Mouse (Mus musculus): Measurements from ENCODE around the gene Slc10a4. TPM values are rescaled to one million over a fixed set of nuclear protein-coding genes. Genes with fewer than 3 reads are reported as not detected.

Gene Slc10a4
- polyA plus RNA-seq, 1 experiment = 1.6 TPM

GRCm38 (mm10) chr5:73014745-73015144 is 8.1 kb downstream of the Slc10a4 start:
- 55% methylated on average over 9 of the region's 9 CpGs for WGBS
- Histone ChIP-seq H3K4me3 (ENCODE audit: low read depth, low read length) (no peak overlapping the region), H3K27ac (ENCODE audit: insufficient read depth, low read depth, low read length) (no peak overlapping the region), H3K4me1 (ENCODE audit: control insufficient read depth, insufficient read depth, insufficient read length, low read length) (0 out of 2 replicates have a peak, but pooled peaks cover 4% of the 10 kb centered on the region), H3K36me3 (ENCODE audit: control insufficient read depth, insufficient read depth, low read length) (no peaks in the 10 kb centered on the region), H3K27me3 (ENCODE audit: control insufficient read depth, insufficient read depth, low read length) (peaks cover 21% of the 10 kb centered on the region)
- TF ChIP-seq POLR2A (IDR thresholded peaks at IDR 0.05; ENCODE audit: low read depth, low read length) (no peak), CTCF (IDR thresholded peaks at IDR 0.05; ENCODE audit: extremely low read depth, insufficient read length, insufficient replicate concordance, low read depth, low read length) (no peak)

GRCm38 (mm10) chr5:73023801-73024200 is 17.1 kb downstream of the Slc10a4 start:
- H3K27ac ChIP-seq (ENCODE audit: insufficient read depth, low read depth, low read length) = no peak overlapping the region
- no peaks in the 10 kb centered on the region for H3K4me1 ChIP-seq (ENCODE audit: control insufficient read depth, insufficient read depth, insufficient read length, low read length)
- H3K4me3 ChIP-seq (ENCODE audit: low read depth, low read length) = no peak overlapping the region
- H3K27me3 ChIP-seq (ENCODE audit: control insufficient read depth, insufficient read depth, low read length) = no peaks in the 10 kb centered on the region
- WGBS = 95% methylated on average over 13 of the region's 13 CpGs
- TF ChIP-seq POLR2A (IDR thresholded peaks at IDR 0.05; ENCODE audit: low read depth, low read length) (no peak), CTCF (IDR thresholded peaks at IDR 0.05; ENCODE audit: extremely low read depth, insufficient read length, insufficient replicate concordance, low read depth, low read length) (no peak)
- peaks cover 51% of the 10 kb centered on the region for H3K36me3 ChIP-seq (ENCODE audit: control insufficient read depth, insufficient read depth, low read length)

DNA sequence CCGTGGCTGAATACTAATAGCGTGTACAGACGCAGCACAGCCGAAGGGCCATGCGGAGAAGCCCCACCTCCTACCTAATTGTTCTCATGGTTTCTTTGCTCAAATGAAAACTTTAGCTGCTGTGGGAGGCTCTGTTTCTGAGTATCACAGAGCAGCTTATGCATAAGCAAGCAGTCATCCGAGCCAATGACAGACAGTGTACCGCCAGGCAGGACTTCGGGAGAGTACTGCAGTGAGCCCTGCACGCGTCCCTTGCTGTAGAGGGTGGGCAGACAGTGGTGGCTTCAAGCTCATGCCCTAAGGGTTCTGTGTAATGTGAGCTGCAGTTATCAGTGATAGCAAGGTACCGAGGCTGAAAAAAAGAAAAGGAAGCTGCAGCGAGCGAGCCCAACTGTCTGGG is 22.0 kb downstream of the Slc10a4 start:
- Histone ChIP-seq H3K4me1 (ENCODE audit: control insufficient read depth, insufficient read depth, insufficient read length, low read length) (no peaks in the 10 kb centered on the region), H3K27me3 (ENCODE audit: control insufficient read depth, insufficient read depth, low read length) (no peaks in the 10 kb centered on the region), H3K4me3 (ENCODE audit: low read depth, low read length) (no peak overlapping the region), H3K27ac (ENCODE audit: insufficient read depth, low read depth, low read length) (no peak overlapping the region), H3K36me3 (ENCODE audit: control insufficient read depth, insufficient read depth, low read length) (peaks cover 74% of the 10 kb centered on the region)
- TF ChIP-seq POLR2A (IDR thresholded peaks at IDR 0.05; ENCODE audit: low read depth, low read length) (no peak), CTCF (IDR thresholded peaks at IDR 0.05; ENCODE audit: extremely low read depth, insufficient read length, insufficient replicate concordance, low read depth, low read length) (no peak)
- 91% methylated on average over 13 of the region's 13 CpGs for WGBS

- H3K36me3 ChIP-seq (ENCODE audit: control insufficient read depth, insufficient read depth, low read length) = peaks cover 76% of the 10 kb centered on the region
- H3K4me1 ChIP-seq (ENCODE audit: control insufficient read depth, insufficient read depth, insufficient read length, low read length) = no peaks in the 10 kb centered on the region
- no peaks in the 10 kb centered on the region for H3K27me3 ChIP-seq (ENCODE audit: control insufficient read depth, insufficient read depth, low read length)
- H3K27ac ChIP-seq (ENCODE audit: insufficient read depth, low read depth, low read length) = no peak overlapping the region
- H3K4me3 ChIP-seq (ENCODE audit: low read depth, low read length) = no peak overlapping the region
- TF ChIP-seq CTCF (IDR thresholded peaks at IDR 0.05; ENCODE audit: extremely low read depth, insufficient read length, insufficient replicate concordance, low read depth, low read length) (no peak), POLR2A (IDR thresholded peaks at IDR 0.05; ENCODE audit: low read depth, low read length) (no peak)
- WGBS = 89% methylated on average over 11 of the region's 11 CpGs
Observed at GRCm38 (mm10) chr5:73032481-73032880, 25.8 kb downstream of the Slc10a4 start.

GRCm38 (mm10) chr5:73044055-73044454 is 37.4 kb downstream of the Slc10a4 start:
- 99% methylated on average over 2 of the region's 2 CpGs for whole genome bisulfite sequencing
- peaks cover 53% of the 10 kb centered on the region for H3K36me3 ChIP-seq (ENCODE audit: control insufficient read depth, insufficient read depth, low read length)
- TF ChIP-seq CTCF (IDR thresholded peaks at IDR 0.05; ENCODE audit: extremely low read depth, insufficient read length, insufficient replicate concordance, low read depth, low read length) (no peak), POLR2A (IDR thresholded peaks at IDR 0.05; ENCODE audit: low read depth, low read length) (no peak)
- no peaks in the 10 kb centered on the region for H3K27me3 ChIP-seq (ENCODE audit: control insufficient read depth, insufficient read depth, low read length)
- H3K4me1 ChIP-seq (ENCODE audit: control insufficient read depth, insufficient read depth, insufficient read length, low read length) = no peaks in the 10 kb centered on the region
- no peak overlapping the region for H3K27ac ChIP-seq (ENCODE audit: insufficient read depth, low read depth, low read length)
- no peak overlapping the region for H3K4me3 ChIP-seq (ENCODE audit: low read depth, low read length)

DNA sequence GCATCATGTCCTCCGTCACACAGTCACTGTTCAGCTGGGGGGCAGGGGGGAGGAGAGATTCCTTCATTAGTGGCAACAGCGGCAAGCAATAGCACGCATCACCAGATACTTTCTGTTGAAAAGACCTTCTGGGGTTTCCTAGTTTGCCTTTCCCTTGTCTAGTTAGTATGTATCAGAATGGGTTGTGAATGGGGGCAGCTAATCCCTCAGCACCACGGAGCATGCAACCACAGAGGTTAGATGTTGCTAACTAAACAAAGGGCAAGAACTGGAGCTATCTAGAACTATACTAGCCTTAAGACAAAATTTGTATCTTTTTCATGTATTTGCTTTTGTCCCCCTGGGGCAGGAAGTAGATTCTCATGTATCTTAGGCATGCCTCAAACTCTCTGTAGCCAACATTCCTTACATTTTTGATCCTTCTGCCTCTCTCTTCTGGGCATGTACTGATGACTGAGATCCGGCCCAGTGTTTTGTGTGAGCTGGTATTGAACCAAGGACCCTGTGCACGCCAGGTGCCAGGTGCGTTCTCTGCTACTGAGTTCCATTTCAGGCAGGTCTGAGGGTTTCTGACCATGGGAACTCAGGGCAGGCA is 41.1 kb downstream of the Slc10a4 start:
- Histone ChIP-seq H3K4me1 (ENCODE audit: control insufficient read depth, insufficient read depth, insufficient read length, low read length) (no peaks in the 10 kb centered on the region), H3K27ac (ENCODE audit: insufficient read depth, low read depth, low read length) (no peak overlapping the region), H3K27me3 (ENCODE audit: control insufficient read depth, insufficient read depth, low read length) (no peaks in the 10 kb centered on the region), H3K4me3 (ENCODE audit: low read depth, low read length) (no peak overlapping the region), H3K36me3 (ENCODE audit: control insufficient read depth, insufficient read depth, low read length) (peaks cover 76% of the 10 kb centered on the region)
- TF ChIP-seq CTCF (IDR thresholded peaks at IDR 0.05; ENCODE audit: extremely low read depth, insufficient read length, insufficient replicate concordance, low read depth, low read length) = no peak
- TF ChIP-seq POLR2A (IDR thresholded peaks at IDR 0.05; ENCODE audit: low read depth, low read length) = no peak
- WGBS = 91% methylated on average over 7 of the region's 7 CpGs

DNA sequence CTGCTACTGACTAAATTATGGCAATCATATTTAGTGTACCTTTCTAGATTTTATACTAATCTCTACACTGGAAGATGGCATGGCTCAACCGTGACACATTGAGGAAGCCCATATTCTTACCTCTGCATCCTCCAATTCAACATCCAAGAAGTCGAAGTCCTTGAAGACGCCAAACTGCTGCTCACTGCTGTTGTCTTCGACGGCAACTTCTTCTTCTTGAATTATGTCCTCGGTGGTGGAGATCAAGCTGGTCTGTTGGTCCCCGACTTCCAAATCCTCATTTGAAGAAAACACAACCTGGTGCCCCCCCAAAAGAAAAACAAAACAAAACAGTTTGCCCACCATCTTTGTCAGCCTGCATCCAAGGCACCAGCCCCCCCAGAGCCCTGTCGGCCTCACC is 47.2 kb downstream of the Slc10a4 start:
- TF ChIP-seq POLR2A (IDR thresholded peaks at IDR 0.05; ENCODE audit: low read depth, low read length) = no peak
- TF ChIP-seq CTCF (IDR thresholded peaks at IDR 0.05; ENCODE audit: extremely low read depth, insufficient read length, insufficient replicate concordance, low read depth, low read length) = no peak
- Histone ChIP-seq H3K36me3 (ENCODE audit: control insufficient read depth, insufficient read depth, low read length) (peaks cover 88% of the 10 kb centered on the region), H3K4me3 (ENCODE audit: low read depth, low read length) (no peak overlapping the region), H3K27ac (ENCODE audit: insufficient read depth, low read depth, low read length) (no peak overlapping the region), H3K27me3 (ENCODE audit: control insufficient read depth, insufficient read depth, low read length) (no peaks in the 10 kb centered on the region), H3K4me1 (ENCODE audit: control insufficient read depth, insufficient read depth, insufficient read length, low read length) (no peaks in the 10 kb centered on the region)
- WGBS = 95% methylated on average over 8 of the region's 8 CpGs
